Mouse (Mus musculus): ENCODE data around the gene Zfp94. TPM values are rescaled to one million over a fixed set of nuclear protein-coding genes. Genes with fewer than 3 reads are reported as not detected.

Gene Zfp94
- polyA plus RNA-seq, 1 experiment from 2014 or later = 19.6 TPM

- no peaks in the 10 kb centered on the region for H3K9me3 ChIP-seq (ENCODE audit: control insufficient read depth, low read length)
- H3K27me3 ChIP-seq (ENCODE audit: control insufficient read depth, insufficient read depth, low read length) = no peaks in the 10 kb centered on the region; the same call in 1 of the 2 replicates
- H3K4me1 ChIP-seq (replicated peaks; ENCODE audit: control insufficient read depth, insufficient read depth, low read length) = no peaks in the 10 kb centered on the region
- H3K9ac ChIP-seq = no peak within 1 kb of the TSS
- no peak within 1 kb of the TSS for H3K4me2 ChIP-seq (replicated peaks)
- DNase-seq (ENCODE audit: low spot score) (no peak), ATAC-seq (ENCODE audit: low FRiP score) (no peak)
- no peak within 1 kb of the TSS for H3K27ac ChIP-seq
- 43% methylated on average over 6 of the region's 6 CpGs for WGBS
- H3K36me3 ChIP-seq (replicated peaks; ENCODE audit: control insufficient read depth, insufficient read depth) = no peaks in the 10 kb centered on the region
- no peak within 1 kb of the TSS for H3K4me3 ChIP-seq (replicated peaks; ENCODE audit: low read length)
Observed at GRCm38 (mm10) chr7:24348896-24349295, 32.4 kb upstream of the Zfp94 start, which contains the start of gene Lypd5. TSS of gene Lypd5 (plus strand) at chr7:24349196.

GRCm38 (mm10) chr7:24346444-24346843, 30.0 kb upstream of the Zfp94 start:
- no peak overlapping the region for H3K27ac ChIP-seq
- H3K4me1 ChIP-seq (replicated peaks; ENCODE audit: control insufficient read depth, insufficient read depth, low read length) = no peaks in the 10 kb centered on the region
- H3K36me3 ChIP-seq (replicated peaks; ENCODE audit: control insufficient read depth, insufficient read depth) = no peaks in the 10 kb centered on the region
- ATAC-seq (ENCODE audit: low FRiP score) (no peak), DNase-seq (ENCODE audit: low spot score) (no peak)
- no peak overlapping the region for H3K9ac ChIP-seq
- no peaks in the 10 kb centered on the region for H3K9me3 ChIP-seq (ENCODE audit: control insufficient read depth, low read length)
- 76% methylated on average over 5 of the region's 5 CpGs for WGBS
- no peak overlapping the region for H3K4me2 ChIP-seq (replicated peaks)
- no peaks in the 10 kb centered on the region for H3K27me3 ChIP-seq (ENCODE audit: control insufficient read depth, insufficient read depth, low read length)
- no peak overlapping the region for H3K4me3 ChIP-seq (replicated peaks; ENCODE audit: low read length)

- Histone ChIP-seq H3K9me3 (ENCODE audit: control insufficient read depth, low read length) (no peaks in the 10 kb centered on the region), H3K27ac (peak overlapping the region; percentile 20; the same call in 1 of the 2 replicates), H3K4me3 (replicated peaks; ENCODE audit: low read length) (no peak overlapping the region), H3K4me1 (replicated peaks; ENCODE audit: control insufficient read depth, insufficient read depth, low read length) (no peaks in the 10 kb centered on the region), H3K4me2 (replicated peaks) (no peak overlapping the region), H3K36me3 (replicated peaks; ENCODE audit: control insufficient read depth, insufficient read depth) (no peaks in the 10 kb centered on the region), H3K27me3 (ENCODE audit: control insufficient read depth, insufficient read depth, low read length) (no peaks in the 10 kb centered on the region), H3K9ac (no peak overlapping the region)
- ATAC-seq (ENCODE audit: low FRiP score) (no peak), DNase-seq (ENCODE audit: low spot score) (no peak)
- 66% methylated on average over 7 of the region's 7 CpGs for WGBS
Observed at GRCm38 (mm10) chr7:24343701-24344272, 27.3 kb upstream of the Zfp94 start.

- no peaks in the 10 kb centered on the region for H3K9me3 ChIP-seq (ENCODE audit: control insufficient read depth, low read length)
- no peak overlapping the region for H3K9ac ChIP-seq
- 38% methylated on average over 2 of the region's 2 CpGs for whole genome bisulfite sequencing
- H3K27me3 ChIP-seq (ENCODE audit: control insufficient read depth, insufficient read depth, low read length) = peaks cover 14% of the 10 kb centered on the region
- H3K4me1 ChIP-seq (replicated peaks; ENCODE audit: control insufficient read depth, insufficient read depth, low read length) = no peaks in the 10 kb centered on the region
- no peak overlapping the region for H3K4me2 ChIP-seq (replicated peaks)
- no peak overlapping the region for H3K27ac ChIP-seq
- H3K4me3 ChIP-seq (replicated peaks; ENCODE audit: low read length) = no peak overlapping the region
- no peaks in the 10 kb centered on the region for H3K36me3 ChIP-seq (replicated peaks; ENCODE audit: control insufficient read depth, insufficient read depth)
- DNase-seq (ENCODE audit: low spot score) = no peak
- ATAC-seq (ENCODE audit: low FRiP score) = no peak
Observed at GRCm38 (mm10) chr7:24338241-24338640, 21.8 kb upstream of the Zfp94 start.

GRCm38 (mm10) chr7:24335699-24336309, 19.3 kb upstream of the Zfp94 start:
- no peak for ATAC-seq (ENCODE audit: low FRiP score)
- no peak overlapping the region for H3K27ac ChIP-seq
- WGBS = 13% methylated on average over 5 of the region's 5 CpGs

GRCm38 (mm10) chr7:24333304-24333986, 17.0 kb upstream of the Zfp94 start, which contains the start of gene Tescl:
TSS of gene Tescl (minus strand) at chr7:24333936.
- H3K4me3 ChIP-seq (replicated peaks; ENCODE audit: low read length) = no peak within 1 kb of the TSS
- WGBS = 50% methylated on average over 49 of the region's 49 CpGs
- H3K27me3 ChIP-seq (ENCODE audit: control insufficient read depth, insufficient read depth, low read length) = peaks cover 21% of the 10 kb centered on the region
- H3K4me2 ChIP-seq (replicated peaks) = peak within 1 kb of the TSS; percentile 7; the same call in 1 of the 2 replicates
- no peak within 1 kb of the TSS for H3K9ac ChIP-seq
- H3K36me3 ChIP-seq (replicated peaks; ENCODE audit: control insufficient read depth, insufficient read depth) = no peaks in the 10 kb centered on the region
- ATAC-seq (ENCODE audit: low FRiP score) (no peak), DNase-seq (ENCODE audit: low spot score) (no peak)
- no peaks in the 10 kb centered on the region for H3K4me1 ChIP-seq (replicated peaks; ENCODE audit: control insufficient read depth, insufficient read depth, low read length)
- no peak within 1 kb of the TSS for H3K27ac ChIP-seq
- no peaks in the 10 kb centered on the region for H3K9me3 ChIP-seq (ENCODE audit: control insufficient read depth, low read length)

More at GRCm38 (mm10) chr7:24335699-24336309, 19.3 kb upstream of the Zfp94 start:
- peak; percentile 87 for DNase-seq (ENCODE audit: low spot score)
- H3K27me3 ChIP-seq (ENCODE audit: control insufficient read depth, insufficient read depth, low read length) = peaks cover 21% of the 10 kb centered on the region
- no peak overlapping the region for H3K4me3 ChIP-seq (replicated peaks; ENCODE audit: low read length)
- H3K4me1 ChIP-seq (replicated peaks; ENCODE audit: control insufficient read depth, insufficient read depth, low read length) = no peaks in the 10 kb centered on the region
- no peak overlapping the region for H3K9ac ChIP-seq
- H3K4me2 ChIP-seq (replicated peaks) = no peak overlapping the region
- no peaks in the 10 kb centered on the region for H3K9me3 ChIP-seq (ENCODE audit: control insufficient read depth, low read length)
- H3K36me3 ChIP-seq (replicated peaks; ENCODE audit: control insufficient read depth, insufficient read depth) = no peaks in the 10 kb centered on the region

DNA sequence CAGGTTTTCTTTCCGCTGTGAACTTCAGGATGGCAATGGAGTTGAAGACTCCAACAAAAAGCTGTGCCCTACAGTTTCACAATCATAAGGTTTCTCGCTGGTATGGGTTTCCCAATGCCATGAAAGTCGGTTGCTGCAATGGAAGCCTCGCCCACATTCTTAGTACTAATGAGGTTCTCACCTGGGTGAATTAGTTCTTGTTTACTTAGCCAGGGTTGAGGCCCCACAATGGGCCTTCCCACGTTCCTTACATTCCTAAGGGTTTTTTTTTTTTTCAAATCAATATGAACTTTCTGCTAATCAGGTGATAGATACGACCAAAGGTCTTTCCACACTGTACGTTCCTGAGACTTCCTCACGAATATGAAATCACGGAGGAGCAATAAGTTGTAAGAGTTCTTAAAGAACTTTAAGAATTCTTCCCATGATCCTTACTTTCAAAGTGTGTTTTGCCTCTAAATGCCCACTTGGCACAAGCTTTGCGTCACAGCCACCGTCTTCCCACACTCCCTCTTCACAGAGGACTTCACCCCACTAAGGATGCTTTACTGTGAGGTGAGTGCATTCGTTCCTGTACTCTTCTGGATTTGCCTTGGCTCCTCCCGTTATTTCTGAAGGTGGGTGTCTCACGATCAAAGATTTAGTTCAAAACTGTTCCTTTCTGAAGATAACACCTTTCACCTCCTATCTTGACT, 11.0 kb upstream of the Zfp94 start:
- Histone ChIP-seq H3K4me2 (replicated peaks) (no peak overlapping the region), H3K27me3 (ENCODE audit: control insufficient read depth, insufficient read depth, low read length) (no peaks in the 10 kb centered on the region), H3K9ac (no peak overlapping the region), H3K36me3 (replicated peaks; ENCODE audit: control insufficient read depth, insufficient read depth) (no peaks in the 10 kb centered on the region), H3K4me1 (replicated peaks; ENCODE audit: control insufficient read depth, insufficient read depth, low read length) (peaks cover 6% of the 10 kb centered on the region; the same call in 1 of the 2 replicates), H3K27ac (no peak overlapping the region), H3K4me3 (replicated peaks; ENCODE audit: low read length) (no peak overlapping the region), H3K9me3 (ENCODE audit: control insufficient read depth, low read length) (0 out of 2 replicates have a peak, but pooled peaks cover 9% of the 10 kb centered on the region)
- ATAC-seq (ENCODE audit: low FRiP score) (no peak), DNase-seq (ENCODE audit: low spot score) (no peak)
- WGBS = 91% methylated on average over 14 of the region's 14 CpGs

DNA sequence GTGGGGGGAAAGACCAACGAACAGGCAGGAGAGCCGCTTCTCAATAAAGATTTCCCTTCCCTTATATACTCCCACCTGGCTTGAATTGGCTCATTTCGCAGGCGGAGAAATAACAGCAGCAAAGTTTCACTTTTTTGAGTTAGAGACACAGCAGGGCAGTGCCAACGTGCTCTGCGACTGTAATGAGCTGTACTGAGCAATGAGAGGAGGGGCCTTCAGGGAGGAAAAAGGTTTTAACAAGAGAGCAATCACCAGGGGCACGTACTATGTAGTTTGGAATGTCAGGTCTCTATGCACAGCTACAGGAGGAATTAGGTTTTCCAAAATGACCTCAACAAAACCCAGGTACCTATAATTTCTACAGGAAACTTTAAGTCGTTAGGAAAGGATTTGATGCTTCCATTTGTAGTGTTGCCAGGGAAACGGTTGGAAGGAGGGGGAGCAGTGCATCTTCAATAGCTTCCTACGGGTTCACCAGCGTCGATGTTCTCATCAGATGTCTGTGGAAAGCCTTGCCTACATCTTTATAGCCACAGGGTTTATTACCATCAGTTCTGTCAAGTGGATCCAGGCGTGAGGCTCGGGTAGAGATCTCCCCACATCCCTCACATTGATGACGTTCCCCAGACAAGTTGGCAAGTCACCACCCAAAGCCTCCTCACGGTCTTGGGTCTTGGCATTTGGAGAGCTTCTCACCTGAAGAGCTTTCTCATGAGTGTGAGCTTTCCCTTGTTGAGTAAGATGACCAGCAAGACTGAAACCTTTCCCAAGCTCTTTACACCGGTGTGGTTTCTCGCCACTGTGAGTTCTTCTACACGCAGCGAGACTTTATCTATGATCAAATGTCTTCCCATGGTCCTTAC, 10.0 kb upstream of the Zfp94 start:
- Histone ChIP-seq H3K9ac (peak overlapping the region; percentile 48; the same call in 1 of the 2 replicates), H3K4me1 (replicated peaks; ENCODE audit: control insufficient read depth, insufficient read depth, low read length) (peaks cover 6% of the 10 kb centered on the region; the same call in 1 of the 2 replicates), H3K4me3 (replicated peaks; ENCODE audit: low read length) (peak overlapping the region; percentile 19), H3K27ac (no peak overlapping the region), H3K27me3 (ENCODE audit: control insufficient read depth, insufficient read depth, low read length) (no peaks in the 10 kb centered on the region), H3K4me2 (replicated peaks) (peak overlapping the region; percentile 53), H3K9me3 (ENCODE audit: control insufficient read depth, low read length) (0 out of 2 replicates have a peak, but pooled peaks cover 9% of the 10 kb centered on the region), H3K36me3 (replicated peaks; ENCODE audit: control insufficient read depth, insufficient read depth) (no peaks in the 10 kb centered on the region)
- DNase-seq (ENCODE audit: low spot score) (no peak), ATAC-seq (ENCODE audit: low FRiP score) (peak; percentile 62; the same call in 1 of the 2 replicates)
- WGBS = 41% methylated on average over 20 of the region's 20 CpGs
